ENCODE assay signal across 9 mouse cellular contexts in the genomic region with DNA sequence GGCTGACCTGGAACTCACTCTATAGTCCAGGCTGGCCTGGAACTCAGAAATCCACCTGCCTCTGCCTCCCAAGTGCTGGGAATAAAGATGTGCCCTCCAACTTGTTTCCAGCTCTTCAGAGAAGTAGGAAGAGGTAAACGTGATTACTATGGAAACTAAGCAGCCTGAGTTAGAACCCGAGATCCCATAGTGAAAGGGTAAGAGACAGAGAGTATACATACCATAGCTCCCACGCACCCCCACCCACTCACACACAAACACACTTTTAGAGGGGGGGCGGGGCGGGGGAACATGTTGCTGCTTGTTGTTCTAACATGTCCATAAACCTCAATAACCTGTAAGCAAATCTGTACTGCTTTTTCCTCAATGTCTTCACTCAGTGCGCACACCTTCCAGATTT. TPM values are rescaled to one million over a fixed set of nuclear protein-coding genes. Genes with fewer than 3 reads are reported as not detected.
A peak's percentile ranks its signal among the peaks of the same experiment; 100 is the strongest.
DNase-seq lines count a peak whose midpoint lies in the region; TF ChIP-seq lines count a peak whose summit lies in the region.
"Had no signal": no experiment of that assay in that cellular context is flagged by ENCODE, and none has a peak within 500 bp of the region (broad histone marks: within the 10 kb centered on the region; RNA-seq: fewer than 3 reads in every experiment).

No protein-coding gene starts in this region.

- WGBS in heart, embryonic 10.5 days = 76% methylated on average over 6 of the region's 6 CpGs
- WGBS in hindbrain, embryonic 10.5 days = 83% methylated on average over 6 of the region's 6 CpGs
- WGBS in macrophage (ENCODE audit: missing documents) = 75% methylated on average over 6 of the region's 6 CpGs

- intact Hi-C loops in heart, postnatal 36 days (cut with DNase I) = no loop called here

- peak overlapping the region; percentile 100 for H3K4me3 ChIP-seq in heart, embryonic 10.5 days
- H3K4me3 ChIP-seq in E14TG2a.4 (replicated peaks; ENCODE audit: low read length) (peak overlapping the region; percentile 91), macrophage (ENCODE audit: inconsistent target) (peak overlapping the region; percentile 88)
- H3K4me3 ChIP-seq in hindbrain, embryonic 10.5 days = peak overlapping the region; percentile 99

- H3K9me3 ChIP-seq in heart, embryonic 10.5 days = no peaks in the 10 kb centered on the region
- H3K9me3 ChIP-seq in E14TG2a.4 (ENCODE audit: low read length) = no peaks in the 10 kb centered on the region
- H3K9me3 ChIP-seq in hindbrain, embryonic 10.5 days = peaks cover 5% of the 10 kb centered on the region

- no peak for DNase-seq in heart, embryonic 10.5 days (ENCODE audit: low spot score)
- no peak for DNase-seq in heart, postnatal 36 days
- no peak for DNase-seq in hindbrain, embryonic 10.5 days (ENCODE audit: low spot score)
- no peak for DNase-seq in T-cell, adult 2 months (ENCODE audit: low spot score)
- DNase-seq in cerebellum, adult 11-12 months = no peak
- DNase-seq in embryo, embryonic 9.5 days (ENCODE audit: extremely low spot score) = no peak
- DNase-seq: kidney, adult 18-20 months had no signal

- no peaks in the 10 kb centered on the region for H3K27me3 ChIP-seq in heart, embryonic 10.5 days (ENCODE audit: insufficient read depth, poor library complexity, severe bottlenecking)
- no peaks in the 10 kb centered on the region for H3K27me3 ChIP-seq in E14TG2a.4 (ENCODE audit: insufficient read depth, low read length)
- no peaks in the 10 kb centered on the region for H3K27me3 ChIP-seq in hindbrain, embryonic 10.5 days (ENCODE audit: insufficient read depth, poor library complexity, severe bottlenecking)

- H3K4me1 ChIP-seq in heart, embryonic 10.5 days = peaks cover 22% of the 10 kb centered on the region
- H3K4me1 ChIP-seq in E14TG2a.4 (replicated peaks; ENCODE audit: low read depth, low read length) = peaks cover 77% of the 10 kb centered on the region
- peaks cover 26% of the 10 kb centered on the region for H3K4me1 ChIP-seq in hindbrain, embryonic 10.5 days (replicated peaks)

- H3K36me3 ChIP-seq in heart, embryonic 10.5 days = 0 out of 2 replicates have a peak, but pooled peaks cover 11% of the 10 kb centered on the region
- H3K36me3 ChIP-seq in E14TG2a.4 (ENCODE audit: insufficient read depth, low read length) (no peaks in the 10 kb centered on the region), macrophage (ENCODE audit: inconsistent target) (no peaks in the 10 kb centered on the region)
- H3K36me3 ChIP-seq in hindbrain, embryonic 10.5 days = peaks cover 6% of the 10 kb centered on the region

- peak overlapping the region; percentile 100; the same call in 1 of the 2 replicates for H3K27ac ChIP-seq in heart, embryonic 10.5 days
- peak overlapping the region; percentile 99; the same call in 1 of the 2 replicates for H3K27ac ChIP-seq in hindbrain, embryonic 10.5 days
- peak overlapping the region; percentile 76; the same call in 1 of the 2 replicates for H3K27ac ChIP-seq in macrophage

- peaks cover 63% of the 10 kb centered on the region for H3K79me2 ChIP-seq in macrophage (ENCODE audit: inconsistent target)

- TF ChIP-seq CTCF in E14TG2a.4 (conservative IDR thresholded peaks at IDR 0.05; ENCODE audit: low read length) = no peak

RNA-seq across cellular contexts. Expression of a gene that starts 2.0 kb away (rescaled TPM):
- polyA plus RNA-seq in heart, embryonic 10.5 days (2016; fragmentation: Nextera tagmentation; extraction: Ambion mirVana) = 83.9 and 90.7 TPM in 2 replicates
- total RNA-seq in heart, postnatal 36 days (2021) = 10 to 100 TPM; 79.6 to 87.6 TPM
- polyA plus RNA-seq in hindbrain, embryonic 10.5 days (2016; fragmentation: Nextera tagmentation; extraction: Ambion mirVana) = 98.7 and 103 TPM in 2 replicates
- total RNA-seq in macrophage (2018; cell fraction: chromatin; rRNA removed) = 100 to 1,000 TPM; 221 to 525 (median 361) TPM
- 10 to 100 TPM; 32.8 to 72.7 (median 54.2) TPM for total RNA-seq in macrophage (2018; cell fraction: cytosol; rRNA removed)
- total RNA-seq in macrophage (2018; cell fraction: nucleus; rRNA removed) = 100 to 1,000 TPM in 25 of 26 experiments, 10 to 100 TPM in 1; 85.7 to 382 (median 167) TPM
- 33.4 to 65.0 TPM (median 53.5 TPM) in 3 replicates for polyA plus RNA-seq in macrophage (2018)

RNA-seq across cellular contexts. Expression of a gene that starts 37.1 kb away (rescaled TPM):
- polyA plus RNA-seq in heart, embryonic 10.5 days (2016; fragmentation: Nextera tagmentation; extraction: Ambion mirVana) = 63.7 and 65.8 TPM in 2 replicates
- total RNA-seq in heart, postnatal 36 days (2021) = 10 to 100 TPM; 55.3 to 65.3 TPM
- 50.8 and 63.5 TPM in 2 replicates for polyA plus RNA-seq in hindbrain, embryonic 10.5 days (2016; fragmentation: Nextera tagmentation; extraction: Ambion mirVana)
- total RNA-seq in macrophage (2018; cell fraction: chromatin; rRNA removed) = 10 to 100 TPM in 22 of 26 experiments, 1 to 10 TPM in 4; 5.7 to 26.2 (median 13.2) TPM
- 10 to 100 TPM; 13.7 to 35.9 (median 24.1) TPM for total RNA-seq in macrophage (2018; cell fraction: cytosol; rRNA removed)
- total RNA-seq in macrophage (2018; cell fraction: nucleus; rRNA removed) = 10 to 100 TPM in 19 of 26 experiments, 1 to 10 TPM in 7; 7.0 to 20.3 (median 13.1) TPM
- 18.4 to 24.4 TPM (median 20.9 TPM) in 3 replicates for polyA plus RNA-seq in macrophage (2018)
